Mouse (Mus musculus) G1E (cell line): ENCODE results near the gene Fbrsl1.

Source experiments
- CTCF ChIP-seq: IDR thresholded peaks from 2 replicates; pipeline ENCODE4 v1.5.1; 2012; ENCODE audit warnings: low read depth, low read length, inconsistent platforms, mixed read lengths
- GATA1 ChIP-seq: IDR thresholded peaks from 2 replicates; pipeline ENCODE4 v1.6.1; 2012; ENCODE audit warnings: borderline replicate concordance, low read length, inconsistent platforms, mixed read lengths
- GATA2 ChIP-seq: IDR thresholded peaks from 2 replicates; pipeline ENCODE4 v1.6.1; 2012; ENCODE audit warnings: low read depth, low read length, inconsistent platforms, borderline replicate concordance
- POLR2AphosphoS5 ChIP-seq: IDR thresholded peaks from 2 replicates; pipeline ENCODE4 v1.6.1; 2012; ENCODE audit warnings: low read depth, low read length, inconsistent platforms; ENCODE audit not compliant: insufficient replicate concordance
- TAL1 ChIP-seq: conservative IDR thresholded peaks from 2 replicates; pipeline ENCODE4 v1.6.1; 2012; ENCODE audit warnings: low read depth, low read length, inconsistent platforms, mixed read lengths

DNA sequence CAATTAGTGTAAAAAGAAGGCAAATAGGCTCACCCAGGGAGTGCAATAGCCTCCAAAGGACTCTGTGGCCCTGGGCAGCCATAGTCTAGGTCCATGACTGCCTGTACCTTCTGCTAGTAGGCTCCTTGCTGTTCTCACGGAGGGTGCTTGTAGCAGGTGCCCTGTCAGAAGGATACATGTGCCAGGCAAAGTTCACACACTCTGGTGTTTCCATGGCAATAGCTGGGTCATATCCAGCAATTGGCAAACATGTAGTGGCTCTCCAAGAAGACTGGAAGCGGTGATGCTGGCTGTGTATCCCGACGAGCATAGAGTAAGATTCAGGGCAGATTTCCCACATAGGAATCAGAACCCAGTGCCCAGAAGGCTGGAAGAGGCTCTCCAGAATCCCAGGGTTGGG is 20.0 kb upstream of the Fbrsl1 start:
- TF ChIP-seq CTCF (no peak), GATA2 (no peak), POLR2AphosphoS5 (no peak), GATA1 (no peak), TAL1 (no peak)
